In the genomic region with DNA sequence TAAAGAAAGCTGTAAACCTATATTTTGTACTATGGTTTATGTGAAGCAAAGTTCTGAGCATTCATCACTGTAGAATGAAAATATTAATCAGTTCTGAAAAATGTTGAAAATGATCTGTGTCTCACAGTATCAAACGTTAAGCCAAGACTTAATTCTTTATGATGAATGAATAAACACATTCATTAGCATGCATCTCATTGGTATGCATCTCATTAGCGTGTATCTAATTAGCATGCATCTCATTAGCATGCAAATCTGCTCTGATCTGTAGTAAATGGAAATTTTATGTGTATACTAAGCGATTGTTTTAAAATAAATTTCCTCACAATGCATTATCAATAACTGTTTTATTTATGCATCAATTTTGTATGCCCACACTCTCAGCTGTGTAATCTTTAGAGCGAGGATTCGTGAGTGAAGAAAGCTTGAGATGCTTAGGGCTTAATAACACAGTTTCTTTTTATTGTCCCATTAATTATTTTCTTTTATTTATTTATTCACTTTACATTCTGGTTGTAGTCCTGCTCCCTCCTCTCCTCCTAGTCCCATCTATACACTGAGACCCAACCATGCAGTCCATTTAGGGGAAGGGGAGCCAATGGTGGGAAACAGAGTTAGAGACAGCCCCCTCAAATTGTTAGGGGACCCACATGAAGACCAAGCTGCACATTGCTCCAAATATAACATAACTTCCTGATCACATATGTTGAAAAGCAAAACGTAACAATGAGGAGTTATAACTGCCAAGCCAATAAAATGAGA, we compare ENCODE assay signal across 22 mouse cellular contexts.
DNase-seq lines count a peak whose midpoint lies in the region; ATAC-seq and TF ChIP-seq lines count a peak whose summit lies in the region.
"Had no signal": no experiment of that assay in that cellular context is flagged by ENCODE, and none has a peak within 500 bp of the region (broad histone marks: within the 10 kb centered on the region; RNA-seq: fewer than 3 reads in every experiment).

No protein-coding gene starts in this region.

- WGBS in hindbrain, embryonic 14.5 days = 41% methylated on average over 6 of the region's 6 CpGs
- WGBS in hindbrain, postnatal 0 days = 37% methylated on average over 6 of the region's 6 CpGs
- 29% methylated on average over 6 of the region's 6 CpGs for WGBS in forebrain, postnatal 0 days
- WGBS in neural tube, embryonic 14.5 days = 42% methylated on average over 6 of the region's 6 CpGs
- WGBS in thymus, adult 2 months = 87% methylated on average over 6 of the region's 6 CpGs

- peak; percentile 72; the same call in 1 of the 2 replicates for ATAC-seq in hindbrain, embryonic 14.5 days (ENCODE audit: low FRiP score)
- ATAC-seq in hindbrain, postnatal 0 days = no peak
- peak; percentile 25; the same call in 1 of the 2 replicates for ATAC-seq in forebrain, postnatal 0 days
- peak; percentile 70 for ATAC-seq in neural tube, embryonic 14.5 days (ENCODE audit: low read depth)
- ATAC-seq in CD4-positive, CD25-positive, alpha-beta regulatory T cell, adult 4 months = no peak
- ATAC-seq: intestine, postnatal 0 days; liver, embryonic 12.5 days had no signal

- H3K4me2 ChIP-seq in hindbrain, embryonic 14.5 days (replicated peaks) = no peak overlapping the region
- no peak overlapping the region for H3K4me2 ChIP-seq in hindbrain, postnatal 0 days (ENCODE audit: low read depth, low read length)
- no peak overlapping the region for H3K4me2 ChIP-seq in forebrain, postnatal 0 days (ENCODE audit: low read depth)
- H3K4me2 ChIP-seq in neural tube, embryonic 14.5 days (ENCODE audit: low read depth, low read length) = no peak overlapping the region
- H3K4me2 ChIP-seq: heart, embryonic 11.5 days; limb, embryonic 12.5 days; liver, embryonic 12.5 days had no signal

- peaks cover 22% of the 10 kb centered on the region for H3K4me1 ChIP-seq in hindbrain, embryonic 14.5 days (replicated peaks; ENCODE audit: control insufficient read depth, insufficient read depth, low read length)
- H3K4me1 ChIP-seq in hindbrain, postnatal 0 days (ENCODE audit: insufficient read depth, low read length) = no peaks in the 10 kb centered on the region
- peaks cover 4% of the 10 kb centered on the region; the same call in 1 of the 2 replicates for H3K4me1 ChIP-seq in forebrain, postnatal 0 days (ENCODE audit: insufficient read depth)
- 0 out of 2 replicates have a peak, but pooled peaks cover 3% of the 10 kb centered on the region for H3K4me1 ChIP-seq in neural tube, embryonic 14.5 days (ENCODE audit: control insufficient read depth, insufficient read depth, low read length)
- 0 out of 2 replicates have a peak, but pooled peaks cover 2% of the 10 kb centered on the region for H3K4me1 ChIP-seq in thymus, adult 2 months (replicated peaks; ENCODE audit: control insufficient read depth, insufficient read depth, low read length)
- H3K4me1 ChIP-seq: liver, embryonic 12.5 days had no signal

- no peaks in the 10 kb centered on the region for H3K9me3 ChIP-seq in hindbrain, embryonic 14.5 days (ENCODE audit: control insufficient read depth, low read length)
- H3K9me3 ChIP-seq in hindbrain, postnatal 0 days (ENCODE audit: low read length) = no peaks in the 10 kb centered on the region
- H3K9me3 ChIP-seq in forebrain, postnatal 0 days (ENCODE audit: low read length) = no peaks in the 10 kb centered on the region
- no peaks in the 10 kb centered on the region for H3K9me3 ChIP-seq in neural tube, embryonic 14.5 days (ENCODE audit: control insufficient read depth, low read length)
- H3K9me3 ChIP-seq: limb, embryonic 12.5 days; liver, embryonic 12.5 days had no signal

- no peak overlapping the region for H3K9ac ChIP-seq in hindbrain, embryonic 14.5 days
- H3K9ac ChIP-seq in hindbrain, postnatal 0 days (replicated peaks; ENCODE audit: low read length) = no peak overlapping the region
- no peak overlapping the region for H3K9ac ChIP-seq in forebrain, postnatal 0 days
- H3K9ac ChIP-seq in neural tube, embryonic 14.5 days (replicated peaks; ENCODE audit: low read depth, low read length) = no peak overlapping the region
- H3K9ac ChIP-seq: limb, embryonic 12.5 days; liver, embryonic 12.5 days had no signal

- H3K27ac ChIP-seq in hindbrain, embryonic 14.5 days = peak overlapping the region; percentile 29; the same call in 1 of the 2 replicates
- H3K27ac ChIP-seq in hindbrain, postnatal 0 days = no peak overlapping the region
- H3K27ac ChIP-seq in forebrain, postnatal 0 days (ENCODE audit: low read depth, low read length) = no peak overlapping the region
- no peak overlapping the region for H3K27ac ChIP-seq in neural tube, embryonic 14.5 days (ENCODE audit: low read depth, low read length)
- H3K27ac ChIP-seq in thymus, adult 2 months (ENCODE audit: control insufficient read depth, insufficient read depth, low read length) = no peak overlapping the region
- H3K27ac ChIP-seq: limb, embryonic 12.5 days; liver, embryonic 12.5 days had no signal

- H3K27me3 ChIP-seq in hindbrain, embryonic 14.5 days (ENCODE audit: control insufficient read depth, insufficient read depth, low read length) = no peaks in the 10 kb centered on the region
- H3K27me3 ChIP-seq in hindbrain, postnatal 0 days (ENCODE audit: insufficient read depth, low read length) = no peaks in the 10 kb centered on the region
- H3K27me3 ChIP-seq in forebrain, postnatal 0 days (ENCODE audit: insufficient read depth, low read length) = no peaks in the 10 kb centered on the region
- H3K27me3 ChIP-seq in neural tube, embryonic 14.5 days (ENCODE audit: control insufficient read depth, insufficient read depth, low read length) = no peaks in the 10 kb centered on the region
- H3K27me3 ChIP-seq in thymus, adult 2 months (ENCODE audit: control insufficient read depth, insufficient read depth, low read length) = no peaks in the 10 kb centered on the region
- H3K27me3 ChIP-seq: limb, embryonic 12.5 days; liver, embryonic 12.5 days had no signal

- H3K4me3 ChIP-seq in hindbrain, embryonic 14.5 days (replicated peaks; ENCODE audit: low read length) = no peak overlapping the region
- no peak overlapping the region for H3K4me3 ChIP-seq in hindbrain, postnatal 0 days (ENCODE audit: low read length)
- no peak overlapping the region for H3K4me3 ChIP-seq in forebrain, postnatal 0 days (ENCODE audit: low read depth, low read length)
- H3K4me3 ChIP-seq in neural tube, embryonic 14.5 days (ENCODE audit: low read depth, low read length) = no peak overlapping the region
- H3K4me3 ChIP-seq in thymus, adult 2 months (ENCODE audit: control insufficient read depth, insufficient read depth, low read length) = no peak overlapping the region
- H3K4me3 ChIP-seq: limb, embryonic 12.5 days; liver, embryonic 12.5 days had no signal

- DNase-seq in hindbrain, embryonic 14.5 days (ENCODE audit: low spot score) = no peak
- DNase-seq in hindbrain, postnatal 0 days (ENCODE audit: low spot score) = no peak
- peak; percentile 59 for DNase-seq in retina, postnatal 1 day
- DNase-seq in retina, embryonic 14.5 days (ENCODE audit: low spot score) = no peak
- no peak for DNase-seq in forebrain, postnatal 0 days
- DNase-seq in thymus, adult 2 months = no peak
- DNase-seq: adrenal gland, adult 8-10 months; B cell, adult 2 months; cerebellum, adult 8-10 months; cerebellum, postnatal 36 days; embryo, embryonic 11 days; kidney, postnatal 36 days; layer of hippocampus, postnatal 36 days; lung, adult 2 months; right cerebral cortex, postnatal 25 days; spleen, adult 18-20 months had no signal

- no peak for TF ChIP-seq CTCF in hindbrain, postnatal 0 days (IDR thresholded peaks at IDR 0.05; ENCODE audit: low read depth)
- TF ChIP-seq CTCF in forebrain, postnatal 0 days (IDR thresholded peaks at IDR 0.05; ENCODE audit: low read depth) = no peak
- no peak for TF ChIP-seq CTCF in thymus, adult 2 months (IDR thresholded peaks at IDR 0.05; ENCODE audit: borderline replicate concordance, control insufficient read depth, extremely low read depth, insufficient read depth, low read length, poor library complexity)

- no peak for TF ChIP-seq POLR2A in thymus, adult 2 months (IDR thresholded peaks at IDR 0.05; ENCODE audit: control insufficient read depth, extremely low read depth, insufficient read depth, low read length, poor library complexity)

- H3K36me3 ChIP-seq in hindbrain, embryonic 14.5 days (replicated peaks; ENCODE audit: control insufficient read depth, insufficient read depth) = no peaks in the 10 kb centered on the region
- no peaks in the 10 kb centered on the region for H3K36me3 ChIP-seq in hindbrain, postnatal 0 days (ENCODE audit: insufficient read depth, low read length)
- no peaks in the 10 kb centered on the region for H3K36me3 ChIP-seq in forebrain, postnatal 0 days (ENCODE audit: insufficient read depth)
- H3K36me3 ChIP-seq in neural tube, embryonic 14.5 days (ENCODE audit: control insufficient read depth, insufficient read depth, low read length) = no peaks in the 10 kb centered on the region
- no peaks in the 10 kb centered on the region for H3K36me3 ChIP-seq in thymus, adult 2 months (ENCODE audit: control insufficient read depth, insufficient read depth, low read length)
- H3K36me3 ChIP-seq: limb, embryonic 12.5 days; liver, embryonic 12.5 days had no signal

Comparison
In these comparisons a context has a peak if more than half of its experiments do, and no peak if none do; other contexts are left out.
1. ATAC-seq: peak in hindbrain, embryonic 14.5 days (single experiment), forebrain, postnatal 0 days (single experiment) and neural tube, embryonic 14.5 days (single experiment); none in hindbrain, postnatal 0 days (single experiment) and CD4-positive, CD25-positive, alpha-beta regulatory T cell, adult 4 months (single experiment).